Mouse (Mus musculus) cerebellum, adult (tissue): ENCODE measurements around the gene Klhl42.

Source experiments
- ATAC-seq: cut with Nextera tagmentation; 2 replicates; pipeline ENCODE4 v1.9.2; 2017; ENCODE audit warnings: mild to moderate bottlenecking, moderate library complexity, mixed read lengths; ENCODE audit not compliant: insufficient number of reproducible peaks, low FRiP score, low TSS enrichment

Gene Klhl42

GRCm38 (mm10) chr6:147144664-147145063 is 53.5 kb downstream of the Klhl42 start:
- no peak for ATAC-seq

GRCm38 (mm10) chr6:147145277-147145676 is 54.1 kb downstream of the Klhl42 start:
- ATAC-seq = no peak

- ATAC-seq = no peak
These were observed 54.6 kb downstream of the Klhl42 start for GRCm38 (mm10) chr6:147145753-147146152.

DNA sequence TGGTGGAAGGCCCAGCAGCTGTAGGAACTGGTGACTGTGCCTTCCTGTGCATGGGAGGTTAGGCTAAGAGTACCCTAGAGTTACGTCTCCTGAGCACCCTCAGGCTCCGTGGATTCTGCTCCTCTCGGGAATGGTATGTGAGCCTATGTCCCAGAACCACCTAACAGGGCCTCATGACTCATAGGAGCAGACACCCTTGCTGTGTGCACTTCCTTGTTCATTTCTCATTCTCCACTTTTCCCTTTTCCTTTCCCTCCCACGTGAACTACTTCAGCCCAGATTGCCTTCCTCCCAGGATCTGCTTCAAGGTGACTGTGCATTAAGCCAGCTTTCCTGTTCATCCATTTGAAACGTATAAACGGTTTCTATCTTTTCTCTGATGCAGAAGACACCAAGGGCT is 59.9 kb downstream of the Klhl42 start:
- ATAC-seq = no peak

DNA sequence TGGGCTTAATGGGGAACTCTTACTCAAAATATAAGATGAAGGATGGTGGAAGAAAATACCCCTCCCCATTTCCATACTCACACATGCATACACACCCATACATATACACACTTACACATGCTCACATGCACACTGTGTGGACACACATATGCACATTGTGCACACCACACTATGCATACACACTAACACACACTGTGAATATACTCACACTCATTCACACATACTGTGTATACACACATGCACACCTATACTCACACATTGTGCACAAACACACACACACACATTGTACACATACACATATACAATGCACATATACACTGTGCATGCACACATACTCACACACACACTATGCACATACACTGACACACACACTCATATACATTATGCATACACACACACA is 60.7 kb downstream of the Klhl42 start:
- no peak for ATAC-seq

- ATAC-seq = no peak
These were observed 63.9 kb downstream of the Klhl42 start for GRCm38 (mm10) chr6:147155085-147155484.

GRCm38 (mm10) chr6:147161818-147162584 is 70.8 kb downstream of the Klhl42 start:
- no peak for ATAC-seq
